ENCODE assay signal across 15 mouse cellular contexts in genomic region chr6:143198421-143198820, GRCm38 (mm10).
"Had no signal": no experiment of that assay in that cellular context is flagged by ENCODE, and none has a peak within 500 bp of the region (broad histone marks: within the 10 kb centered on the region; RNA-seq: fewer than 3 reads in every experiment).

No protein-coding gene starts in this region.

- H3K4me3 ChIP-seq: layer of hippocampus, adult 2 months; limb, embryonic 13.5 days; liver, embryonic 15.5 days; midbrain, embryonic 12.5 days had no signal

- H3K4me1 ChIP-seq: liver, embryonic 15.5 days; midbrain, embryonic 12.5 days had no signal

- H3K9me3 ChIP-seq: limb, embryonic 13.5 days; liver, embryonic 15.5 days; midbrain, embryonic 12.5 days had no signal

- H3K9ac ChIP-seq: limb, embryonic 13.5 days; liver, embryonic 15.5 days; lung, embryonic 14.5 days; midbrain, embryonic 12.5 days had no signal

- H3K4me2 ChIP-seq: limb, embryonic 13.5 days; liver, embryonic 15.5 days; lung, embryonic 14.5 days; midbrain, embryonic 12.5 days had no signal

- DNase-seq: kidney, adult 8-10 months; kidney, postnatal 10 days; kidney, postnatal 4 days; left cerebral cortex, postnatal 4 days; lung, embryonic 14.5 days; right cerebral cortex, adult 18-20 months; right cerebral cortex, postnatal 25 days; thymus, adult 2 months; thymus, postnatal 25 days had no signal

- H3K27me3 ChIP-seq: limb, embryonic 13.5 days; liver, embryonic 15.5 days; midbrain, embryonic 12.5 days had no signal

- H3K27ac ChIP-seq: layer of hippocampus, adult 2 months; limb, embryonic 13.5 days; liver, embryonic 15.5 days; midbrain, embryonic 12.5 days had no signal

- ATAC-seq: intestine, postnatal 0 days; midbrain, embryonic 16.5 days had no signal
